Mouse (Mus musculus) forebrain, embryonic 16.5 days (tissue): ENCODE measurements around the gene Cdkl5. TPM values are rescaled to one million over a fixed set of nuclear protein-coding genes. Genes with fewer than 3 reads are reported as not detected.

ENCODE experiments used
- ATAC-seq: fragments of 200-750 bp; cut with Nextera tagmentation; 2 replicates; pipeline ENCODE4 v1.8.0; 2017; ENCODE audit warnings: mild to moderate bottlenecking, moderate library complexity
- H3K27ac ChIP-seq: fragments of 300-500 bp; sonication (generic); 2 replicates; pipeline ENCODE4 v1.5.1; 2014; ENCODE audit warnings: low read length, control low read depth
- H3K27me3 ChIP-seq: fragments of 300-500 bp; sonication (generic); replicated peaks from 2 replicates; pipeline ENCODE4 v1.6.1; 2014; ENCODE audit warnings: low read length; ENCODE audit not compliant: control insufficient read depth, insufficient read depth
- H3K36me3 ChIP-seq: fragments of 300-500 bp; sonication (generic); 2 replicates; pipeline ENCODE4 v1.6.1; 2014; ENCODE audit not compliant: control insufficient read depth, insufficient read depth
- H3K4me1 ChIP-seq: fragments of 300-500 bp; sonication (generic); replicated peaks from 2 replicates; pipeline ENCODE4 v1.6.1; 2014; ENCODE audit warnings: low read length; ENCODE audit not compliant: control insufficient read depth, insufficient read depth
- H3K4me2 ChIP-seq: fragments of 300-500 bp; sonication (generic); 2 replicates; pipeline ENCODE4 v1.6.1; 2014; ENCODE audit warnings: mild to moderate bottlenecking, low read length, control low read depth
- H3K4me3 ChIP-seq: fragments of 300-500 bp; sonication (generic); replicated peaks from 2 replicates; pipeline ENCODE4 v1.5.1; 2014; ENCODE audit warnings: mild to moderate bottlenecking, low read length, control low read depth
- H3K9ac ChIP-seq: fragments of 300-500 bp; sonication (generic); replicated peaks from 2 replicates; pipeline ENCODE4 v1.6.1; 2014; ENCODE audit warnings: low read depth, low read length, control low read depth
- H3K9me3 ChIP-seq: fragments of 300-500 bp; sonication (generic); 2 replicates; pipeline ENCODE4 v1.6.1; 2016; ENCODE audit warnings: low read length; ENCODE audit not compliant: control insufficient read depth
- WGBS: fragments of 180-500 bp; shearing (Covaris S2); extraction: QIAGEN DNeasy Blood & Tissue Kit; methylation state at CpG from one replicate; pipeline ENCODE4 v1.1.7; 2014; 5-methylcytosine and 5-hydroxymethylcytosine counted together
- polyA plus RNA-seq: library from polyadenylated mRNA; unstranded; fragments of >200 nt; fragmentation: Nextera tagmentation; extraction: Ambion mirVana; gene quantifications from 2 replicates; pipeline ENCODE4 v1.2.1, GENCODE M21; 2015

Cdkl5 gene
- polyA plus RNA-seq, 1 experiment from 2014 or later: 7.4 TPM

GRCm38 (mm10) chrX:160935541-160935940 lies 59.0 kb downstream of the Cdkl5 start:
- Histone ChIP-seq H3K36me3 (no peaks in the 10 kb centered on the region), H3K9ac (no peak overlapping the region), H3K27me3 (no peaks in the 10 kb centered on the region), H3K27ac (no peak overlapping the region), H3K9me3 (no peaks in the 10 kb centered on the region), H3K4me1 (no peaks in the 10 kb centered on the region), H3K4me3 (no peak overlapping the region), H3K4me2 (no peak overlapping the region)
- 50% methylated on average over 1 of the region's 1 CpGs for WGBS
- no peak for ATAC-seq

GRCm38 (mm10) chrX:160930656-160931055 lies 63.8 kb downstream of the Cdkl5 start:
- no peak for ATAC-seq
- Histone ChIP-seq H3K9me3 (no peaks in the 10 kb centered on the region), H3K27me3 (no peaks in the 10 kb centered on the region), H3K9ac (no peak overlapping the region), H3K4me1 (no peaks in the 10 kb centered on the region), H3K27ac (no peak overlapping the region), H3K4me3 (no peak overlapping the region), H3K4me2 (no peak overlapping the region), H3K36me3 (no peaks in the 10 kb centered on the region)

GRCm38 (mm10) chrX:160928870-160929269 lies 65.6 kb downstream of the Cdkl5 start:
- Histone ChIP-seq H3K9me3 (no peaks in the 10 kb centered on the region), H3K4me1 (no peaks in the 10 kb centered on the region), H3K36me3 (no peaks in the 10 kb centered on the region), H3K4me3 (no peak overlapping the region), H3K27ac (no peak overlapping the region), H3K27me3 (no peaks in the 10 kb centered on the region), H3K9ac (no peak overlapping the region), H3K4me2 (no peak overlapping the region)
- WGBS: 85% methylated on average over 1 of the region's 1 CpGs
- no peak for ATAC-seq

GRCm38 (mm10) chrX:160919022-160919637 lies 75.4 kb downstream of the Cdkl5 start:
- Histone ChIP-seq H3K4me1 (no peaks in the 10 kb centered on the region), H3K4me3 (no peak overlapping the region), H3K36me3 (no peaks in the 10 kb centered on the region), H3K9ac (no peak overlapping the region), H3K4me2 (no peak overlapping the region), H3K9me3 (no peaks in the 10 kb centered on the region), H3K27me3 (no peaks in the 10 kb centered on the region), H3K27ac (no peak overlapping the region)
- ATAC-seq: no peak
- 94% methylated on average over 3 of the region's 3 CpGs for WGBS

- Histone ChIP-seq H3K4me2 (no peak within 1 kb of the TSS), H3K9ac (no peak within 1 kb of the TSS), H3K9me3 (no peaks in the 10 kb centered on the region), H3K36me3 (no peaks in the 10 kb centered on the region), H3K4me1 (no peaks in the 10 kb centered on the region), H3K27me3 (peaks cover 3% of the 10 kb centered on the region; the same call in 1 of the 2 replicates), H3K27ac (no peak within 1 kb of the TSS), H3K4me3 (no peak within 1 kb of the TSS)
- ATAC-seq: no peak
- WGBS: 79% methylated on average over 4 of the region's 4 CpGs
These were observed 87.6 kb downstream of the Cdkl5 start, which contains the start of gene Gja6 for GRCm38 (mm10) chrX:160906952-160907351. Gene Gja6 (minus strand): TSS chrX:160907052.

GRCm38 (mm10) chrX:160906477-160906876 lies 88.0 kb downstream of the Cdkl5 start:
- WGBS: 86% methylated on average over 4 of the region's 4 CpGs
- ATAC-seq: no peak
- no peak overlapping the region for H3K9ac ChIP-seq

GRCm38 (mm10) chrX:160905913-160906312 lies 88.6 kb downstream of the Cdkl5 start:
- no peaks in the 10 kb centered on the region for H3K4me1 ChIP-seq
- H3K27me3 ChIP-seq: peaks cover 3% of the 10 kb centered on the region; the same call in 1 of the 2 replicates
- H3K4me2 ChIP-seq: no peak overlapping the region
- no peak overlapping the region for H3K9ac ChIP-seq
- no peak overlapping the region for H3K4me3 ChIP-seq
- H3K36me3 ChIP-seq: no peaks in the 10 kb centered on the region
- ATAC-seq: no peak
- no peak overlapping the region for H3K27ac ChIP-seq
- no peaks in the 10 kb centered on the region for H3K9me3 ChIP-seq
- 76% methylated on average over 4 of the region's 4 CpGs for WGBS

More at GRCm38 (mm10) chrX:160906477-160906876, 88.0 kb downstream of the Cdkl5 start:
- no peak overlapping the region for H3K27ac ChIP-seq
- H3K4me1 ChIP-seq: no peaks in the 10 kb centered on the region
- no peaks in the 10 kb centered on the region for H3K9me3 ChIP-seq
- H3K27me3 ChIP-seq: peaks cover 3% of the 10 kb centered on the region; the same call in 1 of the 2 replicates
- H3K36me3 ChIP-seq: no peaks in the 10 kb centered on the region
- no peak overlapping the region for H3K4me3 ChIP-seq
- no peak overlapping the region for H3K4me2 ChIP-seq

- H3K9ac ChIP-seq: no peak overlapping the region
- no peaks in the 10 kb centered on the region for H3K36me3 ChIP-seq
- no peaks in the 10 kb centered on the region for H3K4me1 ChIP-seq
- no peak overlapping the region for H3K4me2 ChIP-seq
- peaks cover 3% of the 10 kb centered on the region; the same call in 1 of the 2 replicates for H3K27me3 ChIP-seq
- WGBS: 78% methylated on average over 2 of the region's 2 CpGs
- no peak for ATAC-seq
- H3K27ac ChIP-seq: no peak overlapping the region
- H3K9me3 ChIP-seq: no peaks in the 10 kb centered on the region
- H3K4me3 ChIP-seq: no peak overlapping the region
These were observed 89.3 kb downstream of the Cdkl5 start for GRCm38 (mm10) chrX:160905041-160905678.

GRCm38 (mm10) chrX:160901118-160901517 lies 93.4 kb downstream of the Cdkl5 start:
- ATAC-seq: no peak
- 92% methylated on average over 2 of the region's 2 CpGs for WGBS
- Histone ChIP-seq H3K4me1 (no peaks in the 10 kb centered on the region), H3K9ac (no peak overlapping the region), H3K4me2 (no peak overlapping the region), H3K27me3 (peaks cover 3% of the 10 kb centered on the region; the same call in 1 of the 2 replicates), H3K36me3 (no peaks in the 10 kb centered on the region), H3K9me3 (no peaks in the 10 kb centered on the region), H3K27ac (no peak overlapping the region), H3K4me3 (no peak overlapping the region)
